Mouse (Mus musculus) heart, postnatal 0 days (tissue): ENCODE results near the gene Dnah17. TPM values are rescaled to one million over a fixed set of nuclear protein-coding genes. Genes with fewer than 3 reads are reported as not detected.
A peak's percentile ranks its signal among the peaks of the same experiment; 100 is the strongest.

Experiments
- ATAC-seq: fragments of 200-750 bp; cut with Nextera tagmentation; 2 replicates; pipeline ENCODE4 v1.8.0; 2017; ENCODE audit warnings: low read depth, moderate number of reproducible peaks, moderate library complexity; ENCODE audit not compliant: insufficient read depth
- DNase-seq: peaks from one replicate; pipeline ENCODE4 v3.0.0-alpha.2; 2016; ENCODE audit warnings: low spot score
- H3K27ac ChIP-seq: fragments of 300-500 bp; sonication (generic); 2 replicates; pipeline ENCODE4 v1.5.1; 2014; ENCODE audit warnings: low read depth, mild to moderate bottlenecking
- H3K27me3 ChIP-seq: fragments of 300-500 bp; sonication (generic); 2 replicates; pipeline ENCODE4 v1.6.1; 2014; ENCODE audit warnings: low read length, mixed read lengths; ENCODE audit not compliant: control insufficient read depth, insufficient read depth
- H3K36me3 ChIP-seq: fragments of 300-500 bp; sonication (generic); replicated peaks from 2 replicates; pipeline ENCODE4 v1.6.1; 2014; ENCODE audit warnings: low read length, mixed read lengths; ENCODE audit not compliant: control insufficient read depth, insufficient read depth
- H3K4me1 ChIP-seq: fragments of 300-500 bp; sonication (generic); 2 replicates; pipeline ENCODE4 v1.6.1; 2014; ENCODE audit warnings: antibody characterized with exemption; ENCODE audit not compliant: control insufficient read depth, insufficient read depth
- H3K4me2 ChIP-seq: fragments of 300-500 bp; sonication (generic); 2 replicates; pipeline ENCODE4 v1.6.1; 2014; ENCODE audit warnings: low read depth, mild to moderate bottlenecking, low read length, moderate library complexity
- H3K4me3 ChIP-seq: fragments of 300-500 bp; sonication (generic); 2 replicates; pipeline ENCODE4 v1.5.1; 2014; ENCODE audit warnings: low read depth, low read length
- H3K9ac ChIP-seq: fragments of 300-500 bp; sonication (generic); replicated peaks from 2 replicates; pipeline ENCODE4 v1.6.1; 2014; ENCODE audit warnings: low read depth, low read length, mixed read lengths
- H3K9me3 ChIP-seq: fragments of 300-500 bp; sonication (generic); replicated peaks from 2 replicates; pipeline ENCODE4 v1.6.1; 2016; ENCODE audit warnings: low read length; ENCODE audit not compliant: control insufficient read depth
- CTCF ChIP-seq: IDR thresholded peaks from 2 replicates; pipeline ENCODE4 v1.5.1; 2016; ENCODE audit warnings: antibody characterized with exemption, control low read depth, low read depth
- EP300 ChIP-seq: IDR thresholded peaks from 2 replicates; pipeline ENCODE4 v1.6.1; 2016; ENCODE audit warnings: antibody characterized with exemption, low read depth
- WGBS: fragments of 180-500 bp; shearing (Covaris S2); extraction: QIAGEN DNeasy Blood & Tissue Kit; methylation state at CpG from one replicate; pipeline ENCODE4 v1.1.7; 2014; 5-methylcytosine and 5-hydroxymethylcytosine counted together
- polyA plus RNA-seq: library from polyadenylated mRNA; unstranded; fragments of >200 nt; fragmentation: Nextera tagmentation; extraction: Ambion mirVana; gene quantifications from 2 replicates; pipeline ENCODE4 v1.2.1, GENCODE M21; 2015
- total RNA-seq: library from RNA; depleted of rRNA; stranded (reverse); fragments of >200 nt; gene quantifications from 2 replicates; pipeline ENCODE4 v1.2.3, GENCODE M21; 2014; ENCODE audit warnings: low replicate concordance

Dnah17 gene
- total and polyA plus RNA-seq, 2 experiments from 2014 or later, result 0.04 TPM; not detected in 1

- Histone ChIP-seq H3K27ac (0 out of 2 replicates have a peak overlapping the region, but pooled peaks have one; percentile 4), H3K4me3 (no peak overlapping the region), H3K36me3 (no peaks in the 10 kb centered on the region), H3K27me3 (no peaks in the 10 kb centered on the region), H3K4me2 (no peak overlapping the region), H3K9ac (no peak overlapping the region), H3K9me3 (no peaks in the 10 kb centered on the region), H3K4me1 (peaks cover 17% of the 10 kb centered on the region)
- TF ChIP-seq EP300 (no peak), CTCF (no peak)
- DNase-seq, result peak; percentile 16
- peak; percentile 59; the same call in 1 of the 2 replicates for ATAC-seq
- 18% methylated on average over 8 of the region's 8 CpGs for WGBS
Measured at GRCm38 (mm10) chr11:118118777-118119176, 11.7 kb downstream of the Dnah17 start.

DNA sequence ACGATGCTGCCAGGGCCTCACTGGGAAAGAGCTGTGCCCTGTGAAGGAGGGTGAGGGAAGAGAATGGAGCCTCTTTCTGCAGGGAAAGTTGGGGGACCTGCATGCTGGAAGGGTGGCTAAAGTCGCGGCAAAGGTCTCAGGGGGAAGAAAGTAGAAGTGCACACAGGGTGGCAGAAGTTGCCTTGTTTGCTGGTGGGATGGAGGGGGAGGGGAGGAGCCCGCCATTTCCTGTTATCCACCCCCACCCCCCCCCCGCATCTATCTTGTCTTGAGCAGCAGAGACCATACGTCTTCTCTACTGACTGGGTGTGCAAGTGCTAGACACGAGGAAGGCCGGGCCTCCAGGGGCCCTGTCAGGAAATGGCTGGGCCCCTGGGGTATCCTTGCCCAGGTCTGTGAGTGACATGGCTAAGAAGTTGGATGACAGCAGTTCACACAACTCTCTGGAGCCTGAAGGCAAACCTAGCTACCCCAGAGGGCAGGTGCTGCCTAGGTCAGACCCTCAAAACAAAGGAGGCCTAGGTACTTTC, 15.8 kb downstream of the Dnah17 start:
- no peak overlapping the region for H3K27ac ChIP-seq
- H3K4me3 ChIP-seq, result no peak overlapping the region
- 64% methylated on average over 8 of the region's 8 CpGs for WGBS
- no peak overlapping the region for H3K9ac ChIP-seq
- ATAC-seq (no peak), DNase-seq (no peak)
- H3K36me3 ChIP-seq, result no peaks in the 10 kb centered on the region
- H3K9me3 ChIP-seq, result no peaks in the 10 kb centered on the region
- no peak overlapping the region for H3K4me2 ChIP-seq
- TF ChIP-seq EP300 (no peak), CTCF (no peak)
- peaks cover 17% of the 10 kb centered on the region for H3K4me1 ChIP-seq
- H3K27me3 ChIP-seq, result no peaks in the 10 kb centered on the region

DNA sequence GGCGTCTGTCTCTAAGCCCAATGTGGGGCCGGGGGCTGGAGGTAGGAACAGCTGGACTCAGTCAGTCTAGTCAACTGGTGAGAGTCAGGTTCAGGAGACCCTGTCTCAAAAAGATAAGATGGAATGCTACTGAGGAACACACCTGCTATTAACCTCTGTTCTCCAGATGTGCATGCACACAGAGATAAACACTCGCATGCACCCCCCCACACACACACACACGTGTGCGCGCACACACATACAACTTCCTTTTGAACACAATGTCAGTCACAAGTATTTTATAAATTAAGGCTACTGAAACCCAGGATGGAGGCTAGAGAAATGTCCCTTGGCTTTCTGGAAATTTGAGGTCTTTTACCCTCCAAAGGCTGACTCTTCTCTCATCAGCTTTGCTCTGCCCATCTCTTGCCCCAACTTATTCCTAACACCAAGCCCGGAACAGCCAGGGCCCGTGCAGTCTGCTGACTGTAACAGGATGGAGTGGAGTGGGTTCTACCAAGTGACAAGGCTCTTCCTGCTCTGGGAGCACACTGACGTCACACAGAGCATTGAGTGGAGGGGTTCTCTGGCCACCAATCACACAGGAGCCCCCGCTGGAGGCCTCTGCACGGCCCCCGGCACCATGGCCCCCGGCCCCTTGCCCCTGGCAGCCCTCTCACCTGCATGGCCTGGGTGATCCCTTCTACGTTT, 16.8 kb downstream of the Dnah17 start:
- no peaks in the 10 kb centered on the region for H3K27me3 ChIP-seq
- WGBS, result 69% methylated on average over 14 of the region's 14 CpGs

GRCm38 (mm10) chr11:118104001-118104400, 26.4 kb downstream of the Dnah17 start:
- Histone ChIP-seq H3K4me3 (no peak overlapping the region), H3K9me3 (no peaks in the 10 kb centered on the region), H3K36me3 (no peaks in the 10 kb centered on the region), H3K27me3 (no peaks in the 10 kb centered on the region), H3K4me2 (no peak overlapping the region), H3K9ac (no peak overlapping the region), H3K27ac (no peak overlapping the region), H3K4me1 (peaks cover 6% of the 10 kb centered on the region; the same call in 1 of the 2 replicates)
- peak; percentile 100 for TF ChIP-seq CTCF
- TF ChIP-seq EP300, result no peak
- peak; percentile 74 for ATAC-seq
- WGBS, result 5% methylated on average over 5 of the region's 5 CpGs
- DNase-seq, result peak; percentile 84

More for the DNA sequence above, 16.8 kb downstream of the Dnah17 start:
- H3K4me2 ChIP-seq, result no peak overlapping the region
- H3K4me1 ChIP-seq, result peaks cover 7% of the 10 kb centered on the region
- no peaks in the 10 kb centered on the region for H3K36me3 ChIP-seq
- H3K4me3 ChIP-seq, result no peak overlapping the region
- DNase-seq (no peak), ATAC-seq (no peak)
- no peak for TF ChIP-seq CTCF
- no peak for TF ChIP-seq EP300
- H3K27ac ChIP-seq, result no peak overlapping the region
- no peaks in the 10 kb centered on the region for H3K9me3 ChIP-seq
- no peak overlapping the region for H3K9ac ChIP-seq

- Histone ChIP-seq H3K4me1 (peaks cover 5% of the 10 kb centered on the region; the same call in 1 of the 2 replicates), H3K4me2 (no peak overlapping the region), H3K36me3 (no peaks in the 10 kb centered on the region), H3K27me3 (no peaks in the 10 kb centered on the region), H3K9me3 (no peaks in the 10 kb centered on the region), H3K4me3 (no peak overlapping the region), H3K9ac (no peak overlapping the region), H3K27ac (no peak overlapping the region)
- ATAC-seq (no peak), DNase-seq (no peak)
- TF ChIP-seq CTCF, result no peak
- no peak for TF ChIP-seq EP300
- 83% methylated on average over 5 of the region's 5 CpGs for WGBS
Measured at GRCm38 (mm10) chr11:118103383-118103782, 27.1 kb downstream of the Dnah17 start.

DNA sequence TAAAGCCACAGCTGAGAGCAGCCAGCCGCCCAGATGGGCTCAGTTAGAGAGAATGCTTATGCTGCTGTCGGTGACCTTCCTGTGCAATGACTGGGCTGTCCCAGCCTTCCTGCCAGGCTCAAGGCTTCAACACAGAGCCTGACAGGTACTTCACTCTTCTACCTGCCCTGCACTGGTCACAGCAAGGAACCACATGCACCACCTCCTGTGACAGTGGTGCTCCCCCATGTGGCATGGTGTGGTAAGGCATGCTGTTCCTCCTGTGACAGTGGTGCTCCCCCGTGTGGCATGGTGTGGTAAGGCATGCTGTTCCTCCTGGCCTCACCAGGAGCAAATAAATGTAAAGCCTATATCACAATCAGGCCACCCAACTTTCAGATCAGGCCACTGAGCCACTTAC, 27.6 kb downstream of the Dnah17 start:
- Histone ChIP-seq H3K4me3 (no peak overlapping the region), H3K27ac (no peak overlapping the region), H3K9ac (no peak overlapping the region), H3K36me3 (no peaks in the 10 kb centered on the region), H3K27me3 (no peaks in the 10 kb centered on the region), H3K4me2 (no peak overlapping the region), H3K4me1 (no peaks in the 10 kb centered on the region; the same call in 1 of the 2 replicates), H3K9me3 (no peaks in the 10 kb centered on the region)
- 43% methylated on average over 3 of the region's 3 CpGs for WGBS
- DNase-seq, result peak; percentile 85
- ATAC-seq, result peak; percentile 20
- TF ChIP-seq CTCF, result peak; percentile 100
- no peak for TF ChIP-seq EP300
